Mouse (Mus musculus) MEL (cell line): ENCODE measurements around the gene Hist1h2ad.

Experiments used
- CHD1 ChIP-seq: IDR thresholded peaks from 2 replicates; pipeline ENCODE4 v1.6.1; 2012; ENCODE audit warnings: low read depth, mild to moderate bottlenecking, inconsistent platforms, low read length, improper control_type of control experiment
- GABPA ChIP-seq: IDR thresholded peaks from 2 replicates; pipeline ENCODE4 v1.6.1; 2012; ENCODE audit warnings: low read depth, mild to moderate bottlenecking, inconsistent platforms, low read length, improper control_type of control experiment, moderate library complexity
- USF1 ChIP-seq: IDR thresholded peaks from 2 replicates; pipeline ENCODE4 v1.6.1; 2014; ENCODE audit warnings: low read depth, mild to moderate bottlenecking, inconsistent platforms, low read length, improper control_type of control experiment, moderate library complexity

DNA sequence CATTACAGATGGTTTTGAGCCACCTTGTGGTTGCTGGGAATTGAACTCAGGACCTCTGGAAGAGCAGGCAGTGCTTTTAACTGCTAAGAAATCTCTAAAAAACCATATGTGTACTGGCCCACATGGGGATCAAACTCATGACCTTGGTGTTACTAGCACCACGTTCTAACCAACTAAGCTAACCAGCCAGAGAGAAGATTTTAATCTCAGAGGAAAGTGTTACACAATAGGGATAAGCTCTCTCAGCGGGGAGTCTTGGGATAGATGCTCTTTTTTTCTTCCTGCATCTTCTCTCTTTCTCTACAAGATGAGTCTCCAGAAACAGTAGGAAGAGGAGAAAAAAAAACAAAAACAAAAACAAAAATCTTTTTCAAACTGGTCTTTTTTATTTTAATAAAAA lies 36.2 kb downstream of the Hist1h2ad start:
- TF ChIP-seq CHD1, result no peak
- no peak for TF ChIP-seq GABPA
- no peak for TF ChIP-seq USF1
